Mouse (Mus musculus) bone marrow macrophage, adult 2 months (primary cell): ENCODE measurements around the gene Ror2.
A peak's percentile ranks its signal among the peaks of the same experiment; 100 is the strongest.

ENCODE experiments used
- CTCF ChIP-seq: IDR thresholded peaks from 2 replicates; pipeline ENCODE4 v1.5.1; 2012; ENCODE audit warnings: low read depth, mild to moderate bottlenecking, low read length, moderate library complexity
- POLR2A ChIP-seq: IDR thresholded peaks from 2 replicates; pipeline ENCODE4 v1.6.1; 2012; ENCODE audit warnings: mild to moderate bottlenecking, low read depth, low read length, borderline replicate concordance

DNA sequence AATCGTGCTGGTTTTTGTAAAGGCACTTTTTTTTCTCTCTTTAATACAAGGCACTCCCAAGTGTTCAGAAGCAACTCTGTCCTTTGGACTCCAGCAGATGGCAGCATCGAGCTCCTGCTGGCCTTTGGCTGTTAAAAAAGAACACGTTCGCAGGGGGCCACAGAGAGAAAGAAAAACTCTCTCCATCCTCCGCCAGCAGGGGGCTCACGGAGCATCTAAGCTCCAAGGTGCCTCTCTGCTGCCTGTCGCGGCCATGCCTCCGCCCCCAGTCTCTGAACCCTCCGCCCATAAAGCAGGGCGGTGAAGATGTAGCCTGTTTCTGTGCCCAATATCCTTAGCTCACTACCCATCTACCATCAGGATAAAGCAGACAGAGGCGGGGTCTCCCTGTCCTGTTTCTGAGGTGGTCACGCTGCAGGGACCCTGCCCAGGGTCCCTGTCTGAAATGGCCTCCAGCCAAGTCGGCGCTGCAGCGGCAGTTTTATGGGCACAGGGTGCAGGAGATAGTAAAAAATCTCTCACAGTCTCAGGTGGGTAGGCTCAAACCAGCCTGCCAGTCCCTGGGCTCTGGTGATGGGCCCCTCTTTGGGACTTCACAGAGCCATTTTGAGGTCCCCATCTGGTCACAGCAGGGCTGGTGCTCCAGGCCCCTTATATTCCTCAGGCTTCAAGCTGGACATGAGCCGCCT, 176.2 kb downstream of the Ror2 start:
- peak; percentile 85 for TF ChIP-seq CTCF
- no peak for TF ChIP-seq POLR2A
